Mouse (Mus musculus) cortical plate, adult 2 months (tissue): ENCODE data around the gene Rad51b. TPM values are rescaled to one million over a fixed set of nuclear protein-coding genes. Genes with fewer than 3 reads are reported as not detected.

Source experiments
- H3K27ac ChIP-seq: fragments of 200-500 bp; 2 replicates; pipeline ENCODE4 v1.5.1; 2012; ENCODE audit warnings: low read length, control low read depth, inconsistent platforms; ENCODE audit not compliant: insufficient read depth
- H3K4me1 ChIP-seq: fragments of 200-500 bp; 2 replicates; pipeline ENCODE4 v1.6.1; 2011; ENCODE audit warnings: low read length; ENCODE audit not compliant: control insufficient read depth, insufficient read depth
- H3K4me3 ChIP-seq: fragments of 200-500 bp; 2 replicates; pipeline ENCODE4 v1.5.1; 2011; ENCODE audit warnings: mild to moderate bottlenecking, low read length, control low read depth; ENCODE audit not compliant: insufficient read depth
- CTCF ChIP-seq: fragments of 200-500 bp; IDR thresholded peaks from 2 replicates; pipeline ENCODE4 v1.5.1; 2011; ENCODE audit warnings: mild to moderate bottlenecking, control low read depth, low read length; ENCODE audit not compliant: insufficient read depth; ENCODE audit errors: extremely low read depth
- POLR2A ChIP-seq: fragments of 200-500 bp; IDR thresholded peaks from 2 replicates; pipeline ENCODE4 v1.6.1; 2011; ENCODE audit warnings: mild to moderate bottlenecking, low read length, control low read depth; ENCODE audit not compliant: insufficient read depth; ENCODE audit errors: extremely low read depth
- polyA plus RNA-seq: library from polyadenylated mRNA; depleted of rRNA; stranded (reverse); fragments of >200 nt; gene quantifications from 2 replicates; pipeline ENCODE4 v1.2.3, GENCODE M21; 2012

Gene Rad51b
- polyA plus RNA-seq, 1 experiment = 0.17 TPM

GRCm38 (mm10) chr12:79647976-79648375, 350.9 kb downstream of the Rad51b start:
- 0 out of 2 replicates have a peak, but pooled peaks cover 5% of the 10 kb centered on the region for H3K4me1 ChIP-seq
- H3K4me3 ChIP-seq = no peak overlapping the region
- H3K27ac ChIP-seq = no peak overlapping the region
- TF ChIP-seq POLR2A = no peak
- no peak for TF ChIP-seq CTCF

- Histone ChIP-seq H3K4me1 (0 out of 2 replicates have a peak, but pooled peaks cover 5% of the 10 kb centered on the region), H3K4me3 (no peak overlapping the region), H3K27ac (no peak overlapping the region)
- TF ChIP-seq CTCF = no peak
- TF ChIP-seq POLR2A = no peak
Measured at GRCm38 (mm10) chr12:79648812-79649700, 352.0 kb downstream of the Rad51b start.

GRCm38 (mm10) chr12:79649796-79650195, 352.7 kb downstream of the Rad51b start:
- H3K27ac ChIP-seq = no peak overlapping the region
- no peak for TF ChIP-seq CTCF
- TF ChIP-seq POLR2A = no peak
- H3K4me3 ChIP-seq = no peak overlapping the region
- H3K4me1 ChIP-seq = 0 out of 2 replicates have a peak, but pooled peaks cover 5% of the 10 kb centered on the region

- Histone ChIP-seq H3K4me1 (0 out of 2 replicates have a peak, but pooled peaks cover 1% of the 10 kb centered on the region), H3K4me3 (no peak overlapping the region), H3K27ac (no peak overlapping the region)
- no peak for TF ChIP-seq CTCF
- no peak for TF ChIP-seq POLR2A
Measured at GRCm38 (mm10) chr12:79655138-79655537, 358.1 kb downstream of the Rad51b start.

- H3K4me1 ChIP-seq = no peaks in the 10 kb centered on the region; the same call in none of the 2 replicates
- H3K27ac ChIP-seq = no peak overlapping the region
- H3K4me3 ChIP-seq = no peak overlapping the region
- TF ChIP-seq POLR2A = no peak
Measured at GRCm38 (mm10) chr12:79658861-79659260, 361.8 kb downstream of the Rad51b start.

GRCm38 (mm10) chr12:79661270-79661669, 364.2 kb downstream of the Rad51b start:
- H3K4me3 ChIP-seq = no peak overlapping the region
- H3K4me1 ChIP-seq = no peaks in the 10 kb centered on the region; the same call in none of the 2 replicates
- TF ChIP-seq POLR2A (no peak), CTCF (no peak)
- no peak overlapping the region for H3K27ac ChIP-seq

GRCm38 (mm10) chr12:79663131-79663892, 366.2 kb downstream of the Rad51b start:
- H3K4me3 ChIP-seq = no peak overlapping the region
- H3K4me1 ChIP-seq = no peaks in the 10 kb centered on the region; the same call in none of the 2 replicates
- no peak for TF ChIP-seq POLR2A
- TF ChIP-seq CTCF = no peak
- no peak overlapping the region for H3K27ac ChIP-seq

- Histone ChIP-seq H3K4me3 (no peak overlapping the region), H3K27ac (no peak overlapping the region), H3K4me1 (no peaks in the 10 kb centered on the region; the same call in none of the 2 replicates)
- TF ChIP-seq CTCF = no peak
- no peak for TF ChIP-seq POLR2A
Measured at GRCm38 (mm10) chr12:79663893-79664574, 367.0 kb downstream of the Rad51b start.

- no peak overlapping the region for H3K27ac ChIP-seq
- peaks cover 3% of the 10 kb centered on the region; the same call in 1 of the 2 replicates for H3K4me1 ChIP-seq
- TF ChIP-seq POLR2A (no peak), CTCF (no peak)
- no peak overlapping the region for H3K4me3 ChIP-seq
Measured at GRCm38 (mm10) chr12:79674846-79675439, 377.9 kb downstream of the Rad51b start.
